Mouse (Mus musculus): ENCODE results near the gene Tgm3. TPM values are rescaled to one million over a fixed set of nuclear protein-coding genes. Genes with fewer than 3 reads are reported as not detected.

Gene Tgm3
- polyA plus RNA-seq, 1 experiment from 2014 or later, result not detected

- 72% methylated on average over 4 of the region's 4 CpGs for WGBS
- DNase-seq (ENCODE audit: low spot score), result no peak
- Histone ChIP-seq H3K27ac (replicated peaks) (no peak overlapping the region), H3K4me1 (no peaks in the 10 kb centered on the region), H3K9me3 (no peaks in the 10 kb centered on the region), H3K36me3 (replicated peaks) (no peaks in the 10 kb centered on the region), H3K27me3 (replicated peaks; ENCODE audit: low read depth, poor library complexity, severe bottlenecking) (no peaks in the 10 kb centered on the region), H3K4me3 (no peak overlapping the region)
These were observed 15.7 kb downstream of the Tgm3 start for GRCm38 (mm10) chr2:130027890-130028289.

GRCm38 (mm10) chr2:130029826-130030225 lies 17.7 kb downstream of the Tgm3 start:
- no peaks in the 10 kb centered on the region for H3K36me3 ChIP-seq (replicated peaks)
- 89% methylated on average over 11 of the region's 11 CpGs for WGBS
- no peak for DNase-seq (ENCODE audit: low spot score)
- no peaks in the 10 kb centered on the region for H3K27me3 ChIP-seq (replicated peaks; ENCODE audit: low read depth, poor library complexity, severe bottlenecking)
- no peaks in the 10 kb centered on the region for H3K9me3 ChIP-seq
- no peaks in the 10 kb centered on the region for H3K4me1 ChIP-seq
- no peak overlapping the region for H3K27ac ChIP-seq (replicated peaks)
- H3K4me3 ChIP-seq, result no peak overlapping the region

GRCm38 (mm10) chr2:130032661-130033060 lies 20.5 kb downstream of the Tgm3 start:
- Histone ChIP-seq H3K4me3 (no peak overlapping the region), H3K27me3 (replicated peaks; ENCODE audit: low read depth, poor library complexity, severe bottlenecking) (no peaks in the 10 kb centered on the region), H3K4me1 (no peaks in the 10 kb centered on the region), H3K27ac (replicated peaks) (no peak overlapping the region), H3K9me3 (no peaks in the 10 kb centered on the region), H3K36me3 (replicated peaks) (no peaks in the 10 kb centered on the region)
- no peak for DNase-seq (ENCODE audit: low spot score)
- 78% methylated on average over 3 of the region's 3 CpGs for WGBS

GRCm38 (mm10) chr2:130036846-130037245 lies 24.7 kb downstream of the Tgm3 start:
- no peaks in the 10 kb centered on the region for H3K4me1 ChIP-seq
- no peaks in the 10 kb centered on the region for H3K36me3 ChIP-seq (replicated peaks)
- no peaks in the 10 kb centered on the region for H3K9me3 ChIP-seq
- H3K27me3 ChIP-seq (replicated peaks; ENCODE audit: low read depth, poor library complexity, severe bottlenecking), result no peaks in the 10 kb centered on the region
- 78% methylated on average over 8 of the region's 8 CpGs for WGBS
- no peak overlapping the region for H3K4me3 ChIP-seq
- H3K27ac ChIP-seq (replicated peaks), result no peak overlapping the region
- no peak for DNase-seq (ENCODE audit: low spot score)

- Histone ChIP-seq H3K27me3 (replicated peaks; ENCODE audit: low read depth, poor library complexity, severe bottlenecking) (no peaks in the 10 kb centered on the region), H3K36me3 (replicated peaks) (no peaks in the 10 kb centered on the region), H3K27ac (replicated peaks) (no peak overlapping the region), H3K4me3 (no peak overlapping the region), H3K4me1 (no peaks in the 10 kb centered on the region), H3K9me3 (no peaks in the 10 kb centered on the region)
- WGBS, result 70% methylated on average over 3 of the region's 3 CpGs
- no peak for DNase-seq (ENCODE audit: low spot score)
These were observed 26.8 kb downstream of the Tgm3 start for GRCm38 (mm10) chr2:130038971-130039370.

- H3K4me1 ChIP-seq, result no peaks in the 10 kb centered on the region
- H3K9me3 ChIP-seq, result no peaks in the 10 kb centered on the region
- H3K27me3 ChIP-seq (replicated peaks; ENCODE audit: low read depth, poor library complexity, severe bottlenecking), result no peaks in the 10 kb centered on the region
- no peak for DNase-seq (ENCODE audit: low spot score)
- no peak overlapping the region for H3K4me3 ChIP-seq
- no peaks in the 10 kb centered on the region for H3K36me3 ChIP-seq (replicated peaks)
- WGBS, result 84% methylated on average over 6 of the region's 6 CpGs
- H3K27ac ChIP-seq (replicated peaks), result no peak overlapping the region
These were observed 28.2 kb downstream of the Tgm3 start for GRCm38 (mm10) chr2:130040190-130040886.

- H3K27me3 ChIP-seq (replicated peaks; ENCODE audit: low read depth, poor library complexity, severe bottlenecking), result no peaks in the 10 kb centered on the region
These were observed 31.7 kb downstream of the Tgm3 start for GRCm38 (mm10) chr2:130043835-130044234.

GRCm38 (mm10) chr2:130047923-130048440 lies 35.8 kb downstream of the Tgm3 start:
- Histone ChIP-seq H3K9me3 (no peaks in the 10 kb centered on the region), H3K36me3 (replicated peaks) (no peaks in the 10 kb centered on the region), H3K4me3 (no peak overlapping the region), H3K27ac (replicated peaks) (peak overlapping the region; percentile 40; the same call in 1 of the 2 replicates), H3K4me1 (peaks cover 16% of the 10 kb centered on the region), H3K27me3 (replicated peaks; ENCODE audit: low read depth, poor library complexity, severe bottlenecking) (no peaks in the 10 kb centered on the region)
- WGBS, result 76% methylated on average over 13 of the region's 13 CpGs
- no peak for DNase-seq (ENCODE audit: low spot score)

More at GRCm38 (mm10) chr2:130043835-130044234, 31.7 kb downstream of the Tgm3 start:
- H3K36me3 ChIP-seq (replicated peaks), result no peaks in the 10 kb centered on the region
- no peak overlapping the region for H3K27ac ChIP-seq (replicated peaks)
- H3K4me3 ChIP-seq, result no peak overlapping the region
- H3K9me3 ChIP-seq, result no peaks in the 10 kb centered on the region
- H3K4me1 ChIP-seq, result peaks cover 10% of the 10 kb centered on the region
- WGBS, result 85% methylated on average over 4 of the region's 4 CpGs
- DNase-seq (ENCODE audit: low spot score), result no peak

- H3K9me3 ChIP-seq, result no peaks in the 10 kb centered on the region
- DNase-seq (ENCODE audit: low spot score), result peak; percentile 35
- H3K4me1 ChIP-seq, result peaks cover 16% of the 10 kb centered on the region
- no peak overlapping the region for H3K27ac ChIP-seq (replicated peaks)
- no peaks in the 10 kb centered on the region for H3K36me3 ChIP-seq (replicated peaks)
- WGBS, result 61% methylated on average over 6 of the region's 6 CpGs
- no peaks in the 10 kb centered on the region for H3K27me3 ChIP-seq (replicated peaks; ENCODE audit: low read depth, poor library complexity, severe bottlenecking)
- no peak overlapping the region for H3K4me3 ChIP-seq
These were observed 36.6 kb downstream of the Tgm3 start for GRCm38 (mm10) chr2:130048792-130049191.

GRCm38 (mm10) chr2:130058149-130058548 lies 46.0 kb downstream of the Tgm3 start:
- Histone ChIP-seq H3K9me3 (no peaks in the 10 kb centered on the region), H3K27ac (replicated peaks) (no peak overlapping the region), H3K4me1 (no peaks in the 10 kb centered on the region), H3K36me3 (replicated peaks) (no peaks in the 10 kb centered on the region), H3K4me3 (no peak overlapping the region), H3K27me3 (replicated peaks; ENCODE audit: low read depth, poor library complexity, severe bottlenecking) (no peaks in the 10 kb centered on the region)
- WGBS, result 57% methylated on average over 1 of the region's 1 CpGs
- DNase-seq (ENCODE audit: low spot score), result no peak

- DNase-seq (ENCODE audit: low spot score), result no peak
- Histone ChIP-seq H3K9me3 (no peaks in the 10 kb centered on the region), H3K4me3 (no peak overlapping the region), H3K27ac (replicated peaks) (no peak overlapping the region), H3K27me3 (replicated peaks; ENCODE audit: low read depth, poor library complexity, severe bottlenecking) (no peaks in the 10 kb centered on the region), H3K4me1 (no peaks in the 10 kb centered on the region), H3K36me3 (replicated peaks) (no peaks in the 10 kb centered on the region)
- 32% methylated on average over 3 of the region's 3 CpGs for WGBS
These were observed 56.1 kb downstream of the Tgm3 start for GRCm38 (mm10) chr2:130068228-130068627.

- Histone ChIP-seq H3K4me3 (no peak overlapping the region), H3K27ac (replicated peaks) (no peak overlapping the region), H3K27me3 (replicated peaks; ENCODE audit: low read depth, poor library complexity, severe bottlenecking) (no peaks in the 10 kb centered on the region), H3K36me3 (replicated peaks) (no peaks in the 10 kb centered on the region), H3K9me3 (no peaks in the 10 kb centered on the region), H3K4me1 (no peaks in the 10 kb centered on the region)
- 84% methylated on average over 2 of the region's 2 CpGs for WGBS
- no peak for DNase-seq (ENCODE audit: low spot score)
These were observed 58.2 kb downstream of the Tgm3 start for GRCm38 (mm10) chr2:130070396-130070795.
